Mouse (Mus musculus) kidney, embryonic 16.5 days (tissue): ENCODE measurements at regions not wholly inside any gene's neighbourhood (a gene's known extent, or its start where the extent isn't known, plus 50 kb on each side); places are given as distances from the start of the nearest gene placed in this dataset.

Source experiments
- ATAC-seq: fragments of 200-750 bp; cut with Nextera tagmentation; 2 replicates; pipeline ENCODE4 v1.8.0; 2017; ENCODE audit warnings: moderate TSS enrichment; ENCODE audit not compliant: low FRiP score, low TSS enrichment
- H3K27ac ChIP-seq: fragments of 300-500 bp; sonication (generic); 2 replicates; pipeline ENCODE4 v1.5.1; 2014; ENCODE audit warnings: low read length
- H3K27me3 ChIP-seq: fragments of 300-500 bp; sonication (generic); 2 replicates; pipeline ENCODE4 v1.6.1; 2014; ENCODE audit warnings: low read length, control low read depth, mixed read lengths; ENCODE audit not compliant: insufficient read depth
- H3K36me3 ChIP-seq: fragments of 300-500 bp; sonication (generic); 2 replicates; pipeline ENCODE4 v1.6.1; 2014; ENCODE audit warnings: low read length, control low read depth, mixed read lengths; ENCODE audit not compliant: insufficient read depth
- H3K4me1 ChIP-seq: fragments of 300-500 bp; sonication (generic); 2 replicates; pipeline ENCODE4 v1.6.1; 2014; ENCODE audit warnings: low read length, control low read depth, mixed read lengths; ENCODE audit not compliant: insufficient read depth
- H3K4me2 ChIP-seq: fragments of 300-500 bp; sonication (generic); replicated peaks from 2 replicates; pipeline ENCODE4 v1.6.1; 2014; ENCODE audit warnings: low read depth, low read length
- H3K4me3 ChIP-seq: fragments of 300-500 bp; sonication (generic); 2 replicates; pipeline ENCODE4 v1.5.1; 2014; ENCODE audit warnings: mild to moderate bottlenecking, low read length
- H3K9ac ChIP-seq: fragments of 300-500 bp; sonication (generic); replicated peaks from 2 replicates; pipeline ENCODE4 v1.6.1; 2014; ENCODE audit warnings: low read length
- H3K9me3 ChIP-seq: fragments of 300-500 bp; sonication (generic); 2 replicates; pipeline ENCODE4 v1.6.1; 2016; ENCODE audit warnings: low read length, control low read depth
- WGBS: fragments of 180-500 bp; shearing (Covaris S2); extraction: QIAGEN DNeasy Blood & Tissue Kit; methylation state at CpG from one replicate; pipeline ENCODE4 v1.1.7; 2014; 5-methylcytosine and 5-hydroxymethylcytosine counted together

GRCm38 (mm10) chr9:74604415-74604814 lies 257.3 kb upstream of the Onecut1 start:
- Histone ChIP-seq H3K36me3 (no peaks in the 10 kb centered on the region), H3K4me1 (no peaks in the 10 kb centered on the region), H3K4me3 (no peak overlapping the region), H3K4me2 (no peak overlapping the region), H3K9ac (no peak overlapping the region), H3K27ac (no peak overlapping the region), H3K27me3 (no peaks in the 10 kb centered on the region), H3K9me3 (0 out of 2 replicates have a peak, but pooled peaks cover 3% of the 10 kb centered on the region)
- 100% methylated on average over 1 of the region's 1 CpGs for WGBS
- ATAC-seq = no peak

GRCm38 (mm10) chr9:74621957-74622356 lies 239.8 kb upstream of the Onecut1 start:
- H3K36me3 ChIP-seq = no peaks in the 10 kb centered on the region
- H3K9ac ChIP-seq = no peak overlapping the region
- no peak for ATAC-seq
- no peak overlapping the region for H3K4me2 ChIP-seq
- H3K4me3 ChIP-seq = no peak overlapping the region
- no peaks in the 10 kb centered on the region for H3K27me3 ChIP-seq
- no peaks in the 10 kb centered on the region for H3K9me3 ChIP-seq
- no peak overlapping the region for H3K27ac ChIP-seq
- no peaks in the 10 kb centered on the region for H3K4me1 ChIP-seq

- Histone ChIP-seq H3K27ac (no peak overlapping the region), H3K9me3 (no peaks in the 10 kb centered on the region), H3K4me3 (no peak overlapping the region), H3K36me3 (no peaks in the 10 kb centered on the region), H3K4me2 (no peak overlapping the region), H3K27me3 (no peaks in the 10 kb centered on the region), H3K4me1 (no peaks in the 10 kb centered on the region), H3K9ac (no peak overlapping the region)
- ATAC-seq = no peak
- 79% methylated on average over 2 of the region's 2 CpGs for whole genome bisulfite sequencing
These were observed 216.3 kb upstream of the Onecut1 start for GRCm38 (mm10) chr9:74645394-74645793.

- no peaks in the 10 kb centered on the region for H3K9me3 ChIP-seq
- no peak overlapping the region for H3K27ac ChIP-seq
- H3K36me3 ChIP-seq = no peaks in the 10 kb centered on the region
- H3K4me2 ChIP-seq = no peak overlapping the region
- H3K4me1 ChIP-seq = no peaks in the 10 kb centered on the region
- H3K27me3 ChIP-seq = no peaks in the 10 kb centered on the region
- ATAC-seq = no peak
- 62% methylated on average over 5 of the region's 5 CpGs for WGBS
- no peak overlapping the region for H3K9ac ChIP-seq
- no peak overlapping the region for H3K4me3 ChIP-seq
These were observed 211.7 kb upstream of the Onecut1 start for GRCm38 (mm10) chr9:74650036-74650435.

- WGBS = 67% methylated on average over 1 of the region's 1 CpGs
These were observed 205.8 kb upstream of the Onecut1 start for GRCm38 (mm10) chr9:74655956-74656355.

GRCm38 (mm10) chr9:74656392-74656791 lies 205.3 kb upstream of the Onecut1 start:
- no peak overlapping the region for H3K4me2 ChIP-seq
- H3K4me1 ChIP-seq = no peaks in the 10 kb centered on the region
- no peaks in the 10 kb centered on the region for H3K36me3 ChIP-seq
- no peak overlapping the region for H3K9ac ChIP-seq
- H3K27ac ChIP-seq = no peak overlapping the region
- no peaks in the 10 kb centered on the region for H3K27me3 ChIP-seq
- WGBS = 88% methylated on average over 10 of the region's 10 CpGs
- ATAC-seq = no peak
- H3K4me3 ChIP-seq = no peak overlapping the region
- H3K9me3 ChIP-seq = no peaks in the 10 kb centered on the region

More at GRCm38 (mm10) chr9:74655956-74656355, 205.8 kb upstream of the Onecut1 start:
- ATAC-seq = no peak
- H3K36me3 ChIP-seq = no peaks in the 10 kb centered on the region
- H3K9me3 ChIP-seq = no peaks in the 10 kb centered on the region
- no peaks in the 10 kb centered on the region for H3K4me1 ChIP-seq
- H3K4me2 ChIP-seq = no peak overlapping the region
- no peaks in the 10 kb centered on the region for H3K27me3 ChIP-seq
- no peak overlapping the region for H3K4me3 ChIP-seq
- H3K27ac ChIP-seq = no peak overlapping the region
- H3K9ac ChIP-seq = no peak overlapping the region

- ATAC-seq = no peak
- H3K4me1 ChIP-seq = no peaks in the 10 kb centered on the region
- WGBS = 71% methylated on average over 4 of the region's 4 CpGs
- no peak overlapping the region for H3K27ac ChIP-seq
- H3K36me3 ChIP-seq = no peaks in the 10 kb centered on the region
- H3K27me3 ChIP-seq = no peaks in the 10 kb centered on the region
- no peaks in the 10 kb centered on the region for H3K9me3 ChIP-seq
- H3K4me3 ChIP-seq = no peak overlapping the region
- no peak overlapping the region for H3K4me2 ChIP-seq
- H3K9ac ChIP-seq = no peak overlapping the region
These were observed 190.3 kb upstream of the Onecut1 start for GRCm38 (mm10) chr9:74671356-74671952.

- Histone ChIP-seq H3K27ac (no peak overlapping the region), H3K9me3 (no peaks in the 10 kb centered on the region), H3K4me1 (no peaks in the 10 kb centered on the region), H3K36me3 (no peaks in the 10 kb centered on the region), H3K9ac (no peak overlapping the region), H3K27me3 (no peaks in the 10 kb centered on the region), H3K4me2 (no peak overlapping the region), H3K4me3 (no peak overlapping the region)
- no peak for ATAC-seq
- WGBS = 83% methylated on average over 7 of the region's 7 CpGs
These were observed 189.5 kb upstream of the Onecut1 start for GRCm38 (mm10) chr9:74672261-74672660.

- H3K9ac ChIP-seq = no peak overlapping the region
- 65% methylated on average over 8 of the region's 8 CpGs for WGBS
- H3K27ac ChIP-seq = no peak overlapping the region
- ATAC-seq = no peak
- H3K36me3 ChIP-seq = no peaks in the 10 kb centered on the region
- no peaks in the 10 kb centered on the region for H3K4me1 ChIP-seq
- H3K27me3 ChIP-seq = no peaks in the 10 kb centered on the region
- H3K9me3 ChIP-seq = no peaks in the 10 kb centered on the region
- H3K4me3 ChIP-seq = no peak overlapping the region
- H3K4me2 ChIP-seq = no peak overlapping the region
These were observed 163.5 kb upstream of the Onecut1 start for GRCm38 (mm10) chr9:74698229-74698628.

- no peak overlapping the region for H3K4me3 ChIP-seq
- H3K9ac ChIP-seq = no peak overlapping the region
- peaks cover 10% of the 10 kb centered on the region for H3K4me1 ChIP-seq
- H3K9me3 ChIP-seq = no peaks in the 10 kb centered on the region
- no peaks in the 10 kb centered on the region for H3K36me3 ChIP-seq
- H3K27ac ChIP-seq = no peak overlapping the region
- 0 out of 2 replicates have a peak, but pooled peaks cover 8% of the 10 kb centered on the region for H3K27me3 ChIP-seq
- no peak for ATAC-seq
- 33% methylated on average over 4 of the region's 4 CpGs for WGBS
- H3K4me2 ChIP-seq = no peak overlapping the region
These were observed 156.0 kb upstream of the Onecut1 start for GRCm38 (mm10) chr9:74705698-74706097.
